Mouse (Mus musculus): ENCODE measurements around the gene Hist2h2aa2. TPM values are rescaled to one million over a fixed set of nuclear protein-coding genes. Genes with fewer than 3 reads are reported as not detected.
"Not testable (repeated sequence)": the region's sequence is repeated elsewhere in the genome, so short reads cannot be mapped to it uniquely, and the experiment has no call there.

Hist2h2aa2 gene
- total RNA-seq, 2 experiments from 2014 or later = 358 to 442 TPM

DNA sequence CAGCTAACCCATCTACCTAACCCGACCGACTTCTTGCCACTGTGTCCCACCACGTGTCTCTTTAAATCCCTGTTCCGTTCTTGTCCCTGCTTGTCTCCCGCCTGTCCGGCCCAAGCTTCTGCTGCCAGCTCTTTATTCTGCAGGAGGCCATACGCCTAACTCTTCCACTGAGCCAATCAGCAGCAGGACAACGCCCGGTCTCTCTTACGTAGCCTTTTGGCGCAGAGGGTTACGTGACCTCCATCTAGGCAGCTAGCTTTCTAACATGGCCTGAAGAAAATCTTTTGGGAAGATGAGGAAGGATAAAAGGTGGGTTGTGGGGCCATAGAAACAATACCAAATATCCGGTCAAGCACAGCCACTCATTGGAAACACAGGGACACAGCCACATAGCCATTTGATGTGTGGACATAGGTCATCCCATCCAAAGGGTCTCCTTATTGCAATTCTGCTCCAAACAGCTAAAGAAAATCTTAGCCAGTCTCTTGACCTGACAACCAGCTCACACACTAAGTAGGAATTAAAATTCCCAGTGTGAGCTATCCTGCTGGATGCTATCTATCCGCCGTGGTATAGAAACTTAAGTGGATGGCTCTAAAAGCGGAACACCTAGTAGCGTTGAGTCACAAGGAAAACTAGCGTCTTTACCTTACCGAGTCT is 22.3 kb upstream of the Hist2h2aa2 start:
- peak; percentile 63 for DNase-seq (ENCODE audit: low spot score in 2 of 2)

- no peak for DNase-seq (ENCODE audit: low spot score in 2 of 2)
Measured at GRCm38 (mm10) chr3:96261623-96262022, 21.5 kb upstream of the Hist2h2aa2 start.

DNA sequence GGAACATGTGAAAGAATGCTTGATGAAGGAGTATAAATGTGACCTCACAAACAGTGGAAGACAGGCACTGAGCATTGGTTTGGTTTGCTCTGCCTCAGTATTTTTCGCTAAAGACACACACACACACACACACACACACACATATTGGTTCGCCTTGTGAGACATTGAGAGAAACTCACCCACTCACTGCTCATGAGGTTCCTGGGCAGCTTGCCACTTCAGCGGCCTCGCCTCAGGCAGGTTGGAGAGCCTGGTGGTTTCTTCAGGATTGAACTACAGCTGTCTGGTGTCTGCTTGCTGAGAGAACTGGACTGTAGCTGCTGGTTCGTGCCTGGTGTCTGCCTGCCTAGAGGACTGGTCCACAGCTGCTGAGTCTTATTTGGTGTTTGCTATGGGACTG is 20.1 kb upstream of the Hist2h2aa2 start:
- no peak for DNase-seq (ENCODE audit: low spot score in 2 of 2)

DNA sequence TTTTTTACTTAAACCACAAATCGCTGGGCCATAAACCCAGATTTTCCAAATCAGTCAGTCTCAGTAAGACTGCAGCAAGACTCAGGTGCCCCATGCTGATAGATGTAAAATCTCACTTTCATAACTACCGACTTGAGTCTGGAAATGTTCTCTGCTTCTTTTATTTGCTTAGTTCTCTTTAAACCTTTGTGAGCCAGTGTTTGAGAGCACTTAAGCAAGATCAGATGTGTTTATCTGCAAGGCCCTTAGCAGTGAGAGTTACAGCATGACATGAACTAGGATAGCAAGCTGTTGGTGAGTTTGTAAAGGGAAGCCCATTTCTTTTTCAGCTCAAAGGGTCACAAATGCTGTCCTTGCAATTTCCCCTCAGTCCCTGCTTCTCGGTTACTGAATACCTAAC is 17.1 kb upstream of the Hist2h2aa2 start:
- DNase-seq (ENCODE audit: low spot score in 2 of 2) = no peak

DNA sequence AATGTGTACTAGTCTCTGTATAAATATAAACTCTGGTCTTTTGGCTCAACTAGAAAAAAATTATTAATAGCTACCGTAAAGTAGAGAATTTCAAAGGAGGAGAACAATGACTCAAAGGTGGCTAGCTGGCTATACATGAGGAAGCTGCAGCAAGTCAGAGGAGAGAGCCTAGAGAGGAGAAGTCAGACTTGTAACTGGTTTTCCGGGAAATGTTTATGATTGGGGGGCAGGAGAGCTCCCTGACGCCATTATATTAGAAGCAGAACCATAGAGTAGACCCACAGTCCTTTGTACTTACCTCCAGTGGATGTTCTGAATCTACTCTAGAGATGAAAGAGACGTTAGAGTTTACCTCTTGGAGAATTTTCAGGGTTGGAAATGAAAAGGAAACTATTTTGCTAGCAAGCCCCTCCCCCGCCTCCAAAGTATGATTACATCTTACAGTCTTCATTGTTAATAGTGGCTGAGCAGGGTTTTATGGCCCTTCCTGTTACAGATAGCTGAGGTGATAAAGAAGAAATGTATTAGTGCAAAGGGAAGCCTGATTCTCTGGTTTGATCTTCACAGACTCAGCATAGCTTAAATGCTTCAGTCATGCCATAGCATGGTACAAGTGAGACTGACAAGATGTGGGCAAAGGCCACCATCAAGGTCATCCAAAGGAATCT is 16.0 kb upstream of the Hist2h2aa2 start:
- no peak for DNase-seq (ENCODE audit: low spot score in 2 of 2)

- no peak for DNase-seq (ENCODE audit: low spot score in 2 of 2)
Measured at GRCm38 (mm10) chr3:96254683-96255355, 14.7 kb upstream of the Hist2h2aa2 start.

DNA sequence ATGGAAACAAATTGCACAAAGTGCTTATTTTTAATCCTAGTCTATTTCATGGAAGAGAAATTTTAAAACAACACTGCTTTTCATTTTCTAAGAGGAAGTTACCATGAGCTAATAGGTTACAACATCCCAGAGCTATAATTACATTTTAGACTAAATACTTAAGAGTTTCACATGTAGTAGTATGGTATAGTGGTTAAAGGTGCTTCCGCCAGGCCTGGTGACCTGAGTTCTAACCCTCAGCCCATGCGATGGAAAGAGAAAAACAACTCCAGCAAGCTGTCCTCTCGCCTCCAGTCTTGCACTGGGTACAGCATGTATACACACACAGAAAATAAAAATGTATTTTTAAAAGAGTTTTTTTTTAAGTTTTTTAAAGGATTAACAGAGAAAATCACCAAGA is 11.7 kb upstream of the Hist2h2aa2 start:
- DNase-seq (ENCODE audit: low spot score in 2 of 2) = no peak

- DNase-seq (ENCODE audit: low spot score in 2 of 2) = no peak
Measured at GRCm38 (mm10) chr3:96250890-96251289, 10.8 kb upstream of the Hist2h2aa2 start.

DNA sequence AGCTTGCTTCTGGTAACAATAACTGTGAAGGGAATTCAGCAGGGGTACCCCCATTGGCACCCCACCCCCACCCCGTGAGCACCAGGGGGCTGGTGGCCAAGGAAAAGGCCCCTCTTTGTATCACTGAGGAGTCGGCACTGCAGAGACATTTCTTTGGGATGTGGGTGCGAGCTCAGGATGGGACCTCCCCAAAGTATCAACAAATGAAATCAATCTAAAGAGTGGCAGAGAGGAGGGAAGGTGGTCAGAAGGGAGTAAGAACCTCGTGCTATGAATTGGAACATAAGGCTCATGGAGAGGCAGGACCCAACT is 8.9 kb upstream of the Hist2h2aa2 start:
- DNase-seq (ENCODE audit: low spot score in 2 of 2) = no peak

DNA sequence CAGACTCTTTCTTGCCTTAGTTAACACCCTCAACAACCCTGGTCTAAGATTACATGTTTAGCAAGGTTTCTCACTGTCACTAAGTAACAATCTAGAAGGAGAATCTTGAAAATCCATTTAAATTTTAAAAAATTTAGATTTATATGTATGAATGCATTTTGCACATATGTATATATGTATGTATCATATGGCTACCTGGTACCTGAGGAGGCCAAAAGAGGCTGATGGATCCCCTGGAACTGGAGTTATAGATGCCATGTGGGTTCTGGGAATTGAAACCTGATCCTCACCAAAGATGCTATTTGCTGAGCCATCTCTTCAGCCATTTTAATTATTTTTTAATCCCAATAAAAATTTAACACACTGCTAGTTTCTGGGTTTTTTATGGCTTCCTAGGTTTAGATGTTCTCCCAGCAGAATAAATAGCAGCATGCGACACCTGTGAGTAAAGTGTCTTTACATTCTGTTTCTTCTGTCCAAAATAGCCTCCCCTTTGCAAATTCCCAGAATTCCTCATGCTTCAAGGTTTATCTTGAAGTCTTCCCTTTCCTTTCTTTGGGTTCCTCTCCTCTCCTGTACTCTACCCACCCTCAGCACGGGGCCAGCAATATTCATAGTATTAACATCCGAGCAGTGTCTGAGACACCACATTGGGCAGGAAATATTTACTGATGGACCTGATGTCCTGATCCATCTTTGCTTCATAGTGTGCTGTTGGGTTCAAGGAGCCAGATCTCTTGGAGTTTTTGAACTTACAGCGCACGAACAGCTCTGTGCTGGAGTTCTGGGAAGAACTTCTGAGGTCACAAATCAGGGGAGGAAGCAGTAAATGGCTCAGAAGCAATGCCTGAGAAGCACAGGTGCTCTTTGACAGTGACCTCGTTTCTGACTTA is 8.3 kb upstream of the Hist2h2aa2 start:
- DNase-seq (ENCODE audit: low spot score in 2 of 2) = no peak

GRCm38 (mm10) chr3:96247356-96248140 is 7.5 kb upstream of the Hist2h2aa2 start:
- no peak for DNase-seq (ENCODE audit: low spot score in 2 of 2)

GRCm38 (mm10) chr3:96246427-96246856 is 6.4 kb upstream of the Hist2h2aa2 start, which contains the start of gene Hist2h3c1:
TSS of gene Hist2h3c1 (plus strand) at chr3:96246685.
- not testable (repeated sequence) for DNase-seq (ENCODE audit: low spot score in 2 of 2)

GRCm38 (mm10) chr3:96246018-96246417 is 5.9 kb upstream of the Hist2h2aa2 start:
- DNase-seq (ENCODE audit: low spot score in 2 of 2) = not testable (repeated sequence)

GRCm38 (mm10) chr3:96245003-96245886 is 5.2 kb upstream of the Hist2h2aa2 start, which contains the start of gene Hist2h2aa1:
TSS of gene Hist2h2aa1 (plus strand) at chr3:96245497.
- peak; percentile 79 to 85 for DNase-seq (ENCODE audit: low spot score in 2 of 2)

DNA sequence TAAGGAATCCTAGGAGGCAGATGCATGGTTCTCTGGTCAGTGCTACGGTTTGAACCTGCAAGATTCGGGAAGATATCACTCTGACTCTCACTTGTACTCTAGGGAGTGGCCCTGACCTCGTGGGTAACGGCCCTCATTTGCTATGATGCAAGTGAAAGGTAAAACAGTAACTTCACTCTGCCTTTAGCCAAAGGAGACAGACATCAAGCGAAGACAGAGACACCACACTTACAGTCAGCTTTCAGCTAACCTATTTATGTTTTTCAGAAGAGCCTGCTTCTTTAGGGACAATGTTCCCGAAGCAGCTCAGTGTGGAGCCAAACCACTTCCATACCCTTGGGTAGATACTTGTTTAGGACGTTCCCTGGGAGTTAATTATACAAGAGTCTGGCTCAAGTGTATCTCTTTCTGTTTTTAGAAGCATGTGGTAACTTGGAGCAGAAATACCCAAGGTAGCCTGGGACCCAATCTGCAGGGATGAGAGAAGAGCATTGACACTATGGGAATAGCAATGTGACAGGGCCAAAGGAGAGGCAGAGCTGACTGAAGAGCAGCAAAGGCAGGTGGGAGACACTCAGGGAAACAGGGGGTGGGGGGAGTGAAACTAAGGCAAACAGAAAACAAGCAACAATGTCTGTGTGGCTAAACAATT is 4.0 kb upstream of the Hist2h2aa2 start:
- DNase-seq (ENCODE audit: low spot score in 2 of 2) = no peak

- DNase-seq (ENCODE audit: low spot score in 2 of 2) = no peak
Measured at GRCm38 (mm10) chr3:96240799-96241197, 722 bp upstream of the Hist2h2aa2 start.

- not testable (repeated sequence) for DNase-seq (ENCODE audit: low spot score in 2 of 2)
Measured at GRCm38 (mm10) chr3:96238954-96239793, 902 bp downstream of the Hist2h2aa2 start, which contains the start of gene Hist2h3c2. TSS of gene Hist2h3c2 (minus strand) at chr3:96239127.
